Mouse (Mus musculus) v-Abl transformed pro-B cells (cell line): Measurements from ENCODE around the gene Ikzf5.
"Not testable (repeated sequence)": the region's sequence is repeated elsewhere in the genome, so short reads cannot be mapped to it uniquely, and the experiment has no call there.

Experiments
- in situ Hi-C, 2 experiments: fragments of 400-800 bp; cut with MboI; formaldehyde crosslinking; loops; one replicate each; pipeline ENCODE4 v1.15.1; 2025; ENCODE audit not compliant: unreplicated experiment in 2 of 2

Gene Ikzf5

DNA sequence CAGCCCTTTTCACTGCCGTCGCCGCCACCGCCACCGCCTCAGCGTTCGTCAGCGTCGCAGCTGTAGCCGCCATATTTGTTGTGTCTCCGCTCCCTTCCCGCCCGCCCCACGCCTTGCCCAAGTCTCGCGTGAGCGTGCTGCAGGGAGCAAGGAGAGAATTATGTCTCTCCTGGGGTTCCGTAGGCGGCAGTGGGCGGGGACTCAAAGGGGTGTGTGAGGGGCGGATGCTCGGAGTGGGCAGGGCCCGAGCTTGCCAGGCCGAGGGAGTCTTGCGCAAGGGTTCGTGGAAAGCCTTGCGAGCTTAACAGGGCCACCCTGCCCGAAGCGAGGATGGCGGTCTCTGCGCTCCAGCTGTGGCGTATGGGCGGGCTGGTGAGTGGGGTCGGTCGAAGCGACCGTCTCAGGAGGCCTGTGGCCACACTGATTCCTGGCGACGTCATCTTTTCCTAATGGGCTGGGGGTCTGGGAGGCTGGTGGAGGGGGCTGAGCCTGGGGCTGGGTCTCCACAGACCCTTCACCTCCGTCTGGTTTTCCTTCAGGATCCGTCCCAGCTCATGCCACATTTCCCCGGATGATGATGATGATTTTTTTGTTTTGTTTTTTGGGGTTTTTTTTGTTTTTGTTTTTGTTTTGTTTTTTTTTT is at the start of gene Ikzf5, which contains the start of gene Acadsb:
Ikzf5 (minus strand) TSS at position 106 of the 643 bp plus-strand sequence.
Acadsb (plus strand) TSS at position 186 of the 643 bp plus-strand sequence.
- in situ Hi-C loops = loop anchor here (10.0 to 25.0 kb wide), 2 partner anchors 144 to 1602 kb away; no protein-coding TSS in a partner anchor

GRCm38 (mm10) chr7:131456714-131457113 is 46.4 kb upstream of the Ikzf5 start:
- in situ Hi-C loops = no loop called here

DNA sequence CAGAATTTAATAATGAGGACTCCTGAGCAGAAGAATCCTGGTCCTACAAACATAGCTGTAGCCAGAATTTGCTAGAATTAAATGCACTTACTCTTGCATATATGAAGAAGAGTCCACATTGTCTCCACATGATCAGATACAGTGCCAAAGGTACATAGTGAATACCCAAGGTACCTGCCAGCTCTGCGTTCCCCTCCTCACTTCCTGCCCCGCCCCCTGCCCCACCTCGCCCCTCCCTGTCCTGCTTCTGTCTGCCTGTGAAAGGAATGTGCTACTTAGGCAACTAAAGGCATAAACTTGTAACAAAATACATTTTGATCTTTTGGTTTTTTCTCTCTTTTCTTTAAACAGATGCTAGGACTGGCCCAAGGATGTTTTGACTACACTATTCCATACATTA is 26.7 kb upstream of the Ikzf5 start:
- in situ Hi-C loops = loop anchor here (10.0 to 25.0 kb wide), 3 partner anchors 448 to 1108 kb away; no protein-coding TSS in a partner anchor

GRCm38 (mm10) chr7:131434276-131434675 is 24.0 kb upstream of the Ikzf5 start:
- in situ Hi-C loops = loop anchor here (5.0 to 25.0 kb wide), 4 partner anchors 448 to 1111 kb away; no protein-coding TSS in a partner anchor

- in situ Hi-C loops = loop anchor here (5.0 to 25.0 kb wide), 4 partner anchors 450 to 1113 kb away; no protein-coding TSS in a partner anchor
Measured at GRCm38 (mm10) chr7:131432244-131432643, 21.9 kb upstream of the Ikzf5 start.

- in situ Hi-C loops = loop anchor here in 1 of 2 experiments (25.0 kb wide), 1 partner anchor 785 kb away; no protein-coding TSS in a partner anchor
Measured at GRCm38 (mm10) chr7:131427331-131427730, 17.0 kb upstream of the Ikzf5 start.

- in situ Hi-C loops = loop anchor here in 1 of 2 experiments (25.0 kb wide), 2 partner anchors 787 to 1587 kb away; no protein-coding TSS in a partner anchor
Measured at GRCm38 (mm10) chr7:131424912-131425311, 14.6 kb upstream of the Ikzf5 start.

DNA sequence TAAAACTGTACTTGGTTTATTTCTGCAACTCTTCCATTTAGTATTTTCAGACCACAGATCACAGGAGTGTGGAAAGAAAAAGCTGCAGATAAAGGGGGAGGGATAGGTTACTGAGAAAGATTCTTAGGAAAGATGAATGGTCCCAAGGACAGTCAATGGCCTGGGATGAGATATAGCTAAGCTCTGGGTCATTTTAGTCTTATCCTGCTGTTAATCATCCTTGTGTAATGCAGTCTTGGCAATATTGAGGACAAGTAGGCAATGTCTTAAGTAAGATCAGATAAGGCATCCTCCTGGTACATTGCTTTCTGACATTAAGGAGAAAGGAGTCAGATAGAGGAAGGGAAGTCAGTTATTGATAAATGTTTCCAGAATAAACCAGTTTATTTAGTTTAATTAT is 7.3 kb upstream of the Ikzf5 start:
- in situ Hi-C loops = loop anchor here (10.0 to 25.0 kb wide), 2 partner anchors 137 to 1595 kb away; no protein-coding TSS in a partner anchor

DNA sequence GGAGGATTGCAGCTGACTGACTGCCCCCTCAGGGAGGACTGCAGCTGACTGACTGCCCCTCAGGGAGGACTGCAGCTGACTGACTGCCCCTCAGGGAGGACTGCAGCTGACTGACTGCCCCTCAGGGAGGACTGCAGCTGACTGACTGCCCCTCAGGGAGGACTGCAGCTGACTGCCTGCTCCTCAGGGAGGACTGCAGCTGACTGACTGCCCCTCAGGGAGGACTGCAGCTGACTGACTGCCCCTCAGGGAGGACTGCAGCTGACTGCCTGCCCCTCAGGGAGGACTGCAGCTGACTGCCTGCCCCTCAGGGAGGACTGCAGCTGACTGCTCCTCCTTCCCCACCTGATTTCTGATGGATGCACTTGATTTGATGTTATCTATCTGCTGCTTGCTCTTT is 6.4 kb upstream of the Ikzf5 start:
- in situ Hi-C loops = loop anchor here (10.0 to 25.0 kb wide), 2 partner anchors 138 to 1596 kb away; no protein-coding TSS in a partner anchor

DNA sequence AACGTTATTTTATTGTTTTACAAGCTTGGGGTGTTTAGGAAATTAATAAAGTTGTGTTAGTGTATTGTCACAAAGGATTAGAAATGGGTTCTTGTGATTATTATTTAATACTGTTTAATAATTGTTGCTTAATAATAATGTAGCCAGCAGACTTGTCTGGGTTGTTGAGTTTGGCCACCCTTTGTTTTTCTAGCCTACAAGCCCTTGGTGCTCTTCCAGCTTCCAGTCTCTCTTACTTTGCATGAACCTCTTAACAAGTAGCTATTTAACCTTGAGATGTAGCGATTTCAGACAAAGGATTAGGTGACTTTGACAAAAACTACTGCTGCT is 1.6 kb upstream of the Ikzf5 start:
- in situ Hi-C loops = loop anchor here (10.0 to 25.0 kb wide), 2 partner anchors 143 to 1600 kb away; no protein-coding TSS in a partner anchor

GRCm38 (mm10) chr7:131411221-131411940 is 1.1 kb upstream of the Ikzf5 start:
- in situ Hi-C loops = loop anchor here (10.0 to 25.0 kb wide), 2 partner anchors 143 to 1601 kb away; no protein-coding TSS in a partner anchor

DNA sequence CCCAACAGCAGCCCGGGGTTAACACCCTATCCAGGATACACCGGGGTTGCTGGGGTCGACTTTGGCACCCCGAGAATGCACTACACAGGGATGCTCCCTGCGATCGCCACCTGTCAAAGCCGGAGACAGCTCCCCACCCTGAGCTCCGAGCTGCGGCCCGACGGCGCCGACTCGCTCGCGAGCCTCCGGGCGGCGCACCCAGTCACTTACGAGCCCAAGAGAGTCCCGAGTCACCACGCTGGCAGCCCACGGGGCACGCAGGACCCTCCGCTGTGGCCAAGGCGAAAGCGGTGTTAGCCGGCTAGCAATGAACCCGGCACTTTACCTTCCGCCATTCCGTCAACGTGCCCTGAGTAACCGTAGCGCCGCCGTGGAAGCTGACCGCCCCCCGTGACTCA is 334 bp downstream of the Ikzf5 start:
- in situ Hi-C loops = loop anchor here (5.0 to 25.0 kb wide), 4 partner anchors 38 to 1602 kb away; partner anchors contain the start of genes 2310057M21Rik (in 1 of the 2) and Pstk (in 1 of the 2)

DNA sequence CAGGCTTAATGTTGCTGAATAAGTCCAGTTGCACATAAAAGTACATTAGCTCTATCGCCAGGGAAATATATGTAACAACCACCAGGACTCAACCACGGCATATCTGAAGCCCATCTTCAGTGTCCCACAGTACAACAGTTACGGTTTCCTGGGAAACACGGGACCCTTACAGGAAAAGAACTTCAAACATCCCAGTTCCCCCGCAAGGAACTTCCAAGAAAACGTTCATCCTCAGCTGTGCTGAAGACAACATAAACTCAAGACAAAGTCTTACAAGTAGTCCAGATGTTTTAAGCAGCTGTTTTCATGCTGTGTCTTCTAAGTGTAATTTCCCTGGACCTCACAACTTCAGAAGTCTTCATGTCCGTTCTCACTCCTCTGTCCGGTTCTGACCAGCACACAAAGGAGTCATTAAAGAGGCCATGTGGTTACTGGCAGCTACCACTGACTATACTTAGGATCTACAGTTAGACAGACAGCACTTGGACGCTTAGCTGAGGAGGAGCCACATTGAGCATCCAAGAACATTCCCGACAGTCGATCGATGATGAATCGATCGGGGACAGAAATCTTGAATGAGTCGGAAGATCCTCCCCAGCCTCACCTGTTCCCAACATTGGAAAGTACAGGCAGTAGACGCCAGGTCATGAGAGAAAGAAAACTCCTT is 867 bp downstream of the Ikzf5 start:
- in situ Hi-C loops = loop anchor here (5.0 to 25.0 kb wide), 3 partner anchors 37 to 1603 kb away; partner anchors contain the start of genes 2310057M21Rik (in 1 of the 2) and Pstk (in 1 of the 2)

DNA sequence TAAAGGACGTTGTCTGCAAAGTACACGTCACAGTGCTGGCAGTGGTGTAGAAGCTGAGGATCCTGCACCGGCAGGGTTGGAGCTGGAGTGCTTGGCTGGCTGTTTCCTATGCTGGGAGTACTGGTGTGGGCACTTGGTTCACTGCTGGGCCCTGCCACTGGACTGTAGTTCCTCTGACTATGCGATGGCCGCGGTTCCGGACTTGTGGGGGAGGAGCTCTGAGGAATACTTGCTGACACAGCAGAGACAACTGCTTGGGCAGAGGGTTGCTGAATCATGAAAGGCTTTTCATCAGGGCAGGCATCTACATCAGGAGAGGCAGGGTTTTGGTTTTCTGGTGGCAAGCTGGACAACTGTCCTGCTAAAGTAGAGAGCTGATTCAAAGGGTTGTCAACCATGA is 18.6 kb downstream of the Ikzf5 start:
- in situ Hi-C loops = not testable (repeated sequence)

DNA sequence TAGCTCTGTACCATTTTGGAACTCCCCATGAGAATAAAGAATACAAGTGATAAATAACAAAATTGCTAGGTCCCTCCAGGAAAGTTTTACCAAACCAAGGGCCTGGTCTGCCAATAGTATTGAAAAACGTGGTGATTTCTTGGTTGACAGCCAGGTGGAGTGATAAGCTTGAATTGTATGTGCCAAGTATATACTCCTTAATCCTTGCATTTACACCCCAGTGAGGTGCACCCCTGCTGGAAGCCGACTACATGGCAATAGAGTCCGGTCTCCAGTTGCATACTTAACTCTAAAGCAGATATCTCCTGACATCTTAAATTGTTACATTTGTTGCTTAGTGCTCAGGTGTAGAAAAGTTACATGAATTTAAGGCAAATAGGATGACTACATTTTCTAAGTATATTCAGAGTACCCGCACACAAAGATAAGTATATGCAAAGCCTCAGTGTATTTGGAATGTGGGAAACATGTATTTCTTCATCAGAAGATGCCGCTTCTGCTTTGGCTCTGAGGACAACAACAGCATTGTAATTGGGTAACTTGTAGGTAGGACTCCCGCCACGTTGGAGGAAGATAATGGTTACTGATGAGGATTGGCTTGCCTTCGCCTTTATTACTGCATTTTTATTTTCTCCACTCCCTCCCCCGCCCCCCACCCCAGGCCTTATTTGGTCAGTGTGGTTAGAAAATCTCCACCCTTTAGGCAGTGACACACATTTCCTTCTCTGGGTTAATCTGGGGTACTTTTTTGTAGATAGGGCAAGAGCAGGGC is 38.3 kb downstream of the Ikzf5 start:
- in situ Hi-C loops = loop anchor here (5.0 to 25.0 kb wide), 5 partner anchors 35 to 1760 kb away; no protein-coding TSS in a partner anchor

DNA sequence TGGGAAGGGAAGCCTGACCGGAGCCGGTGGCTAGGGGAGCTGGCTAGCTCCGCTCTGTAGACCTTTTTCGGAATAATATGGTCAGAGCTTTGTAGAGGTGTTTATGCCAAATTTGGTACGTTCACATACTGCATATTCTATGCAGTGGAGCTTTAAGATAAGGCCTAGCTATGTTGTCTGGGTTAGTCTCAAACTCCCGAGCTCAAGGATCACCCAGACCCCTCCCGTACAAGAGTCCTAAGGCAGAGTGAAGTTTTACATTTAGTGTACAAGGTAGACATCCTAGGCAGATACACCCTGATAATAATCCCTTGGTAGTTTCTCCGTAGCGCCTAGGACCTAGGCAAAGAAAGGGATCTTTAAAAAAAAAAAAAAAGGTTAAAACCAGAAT is 38.9 kb downstream of the Ikzf5 start:
- in situ Hi-C loops = loop anchor here (5.0 to 25.0 kb wide), 5 partner anchors 36 to 1759 kb away; no protein-coding TSS in a partner anchor

GRCm38 (mm10) chr7:131370648-131371469 is 39.5 kb downstream of the Ikzf5 start, which contains the start of gene Pstk:
Pstk (plus strand) TSS chr7:131371141.
- in situ Hi-C loops = loop anchor here (5.0 to 25.0 kb wide), 5 partner anchors 36 to 1759 kb away; no protein-coding TSS in a partner anchor

- in situ Hi-C loops = loop anchor here (5.0 to 25.0 kb wide), 8 partner anchors 43 to 1752 kb away; partner anchors contain the start of gene Bub3 (in 1 of the 2)
Measured at GRCm38 (mm10) chr7:131364131-131364530, 46.2 kb downstream of the Ikzf5 start.
